Mouse (Mus musculus): Measurements from ENCODE around the gene Aldh1b1. TPM values are rescaled to one million over a fixed set of nuclear protein-coding genes. Genes with fewer than 3 reads are reported as not detected.

The Aldh1b1 gene
- total RNA-seq, 2 experiments from 2014 or later: 4.9 to 5.2 TPM

DNA sequence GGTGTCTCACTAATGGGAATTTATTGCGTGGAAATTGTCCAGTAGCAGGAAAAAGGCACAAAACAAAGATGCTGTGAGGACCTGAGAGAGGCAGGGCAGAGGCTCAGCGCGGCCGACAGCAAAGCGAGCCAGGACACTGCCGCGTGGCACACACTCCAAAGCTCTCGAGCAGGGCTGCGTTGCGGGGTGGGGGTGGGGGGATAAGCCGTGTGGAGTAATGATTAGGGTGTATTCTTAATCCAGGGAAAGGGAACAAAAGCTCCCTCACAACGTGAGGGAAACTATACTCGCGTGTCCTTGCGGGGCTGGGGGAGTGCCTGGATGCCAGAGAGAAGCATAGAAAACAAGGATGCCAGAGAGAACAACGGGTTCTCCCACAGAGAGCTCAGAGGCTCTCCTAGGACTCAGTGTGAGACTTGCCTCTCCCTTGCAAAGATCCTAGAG, 33.7 kb upstream of the Aldh1b1 start:
- intact Hi-C loops (cut with DNase I): no loop called here
- no peak for TF ChIP-seq CTCF (IDR thresholded peaks at IDR 0.05)
- no peak for DNase-seq (ENCODE audit: extremely low spot score in 1 of 2, low spot score in 2 of 2)
- Histone ChIP-seq H3K27ac (no peak overlapping the region), H3K4me3 (no peak overlapping the region)

DNA sequence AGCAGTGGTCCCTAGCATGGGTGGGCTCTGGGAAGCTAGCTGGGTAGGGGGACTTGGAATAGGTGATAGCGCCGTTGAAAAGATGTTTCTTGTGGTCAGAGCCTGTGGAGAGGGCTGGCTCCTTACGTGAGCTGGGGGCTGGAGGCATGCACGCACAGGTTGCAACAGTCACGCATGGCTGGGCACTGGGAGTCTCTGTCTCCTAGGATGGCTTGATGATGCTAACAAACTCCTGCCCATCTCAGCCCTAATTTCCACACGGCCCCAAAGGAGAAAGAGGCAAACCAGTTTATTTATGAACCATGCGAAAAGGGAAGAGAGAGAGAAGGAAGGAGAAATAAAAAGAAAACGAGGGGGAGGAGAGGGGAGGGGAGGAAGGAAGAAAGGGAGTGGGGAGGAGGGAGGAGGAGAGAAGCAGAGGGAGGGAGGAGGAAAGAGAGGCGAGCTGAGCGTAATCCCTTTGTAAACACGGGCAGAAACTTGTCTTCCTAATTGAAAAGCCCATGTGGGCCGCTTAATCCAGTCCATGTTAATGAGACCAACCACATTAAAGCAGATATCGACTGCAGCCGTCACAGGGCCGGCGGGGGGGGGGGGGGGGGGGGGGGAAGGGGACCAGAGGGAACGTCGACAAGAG, 33.1 kb upstream of the Aldh1b1 start:
- intact Hi-C loops (cut with DNase I): no loop called here
- TF ChIP-seq CTCF (IDR thresholded peaks at IDR 0.05): no peak
- Histone ChIP-seq H3K27ac (no peak overlapping the region), H3K4me3 (no peak overlapping the region)
- no peak for DNase-seq (ENCODE audit: extremely low spot score in 1 of 2, low spot score in 2 of 2)

DNA sequence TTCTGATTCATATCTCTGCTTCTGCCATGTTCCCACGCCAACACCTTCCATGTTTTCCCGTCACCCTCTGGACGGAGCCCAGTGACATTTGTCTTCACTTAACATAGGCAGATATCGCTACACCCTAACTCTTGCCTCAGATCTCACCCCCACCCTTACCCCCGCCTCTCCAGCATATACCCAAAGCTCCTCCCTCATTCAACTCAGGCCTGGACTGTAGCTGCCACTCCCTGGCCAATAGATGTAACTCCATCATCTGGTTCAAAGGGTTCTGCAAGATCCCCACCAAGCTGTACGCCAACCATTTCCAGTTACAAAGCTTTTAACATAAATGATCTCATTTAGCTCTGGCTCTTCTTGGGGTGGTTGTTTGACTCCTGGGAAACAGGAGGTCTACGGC, 32.0 kb upstream of the Aldh1b1 start:
- Histone ChIP-seq H3K27ac (no peak overlapping the region), H3K4me3 (no peak overlapping the region)
- intact Hi-C loops (cut with DNase I): no loop called here
- DNase-seq (ENCODE audit: extremely low spot score in 1 of 2, low spot score in 2 of 2): no peak
- no peak for TF ChIP-seq CTCF (IDR thresholded peaks at IDR 0.05)

DNA sequence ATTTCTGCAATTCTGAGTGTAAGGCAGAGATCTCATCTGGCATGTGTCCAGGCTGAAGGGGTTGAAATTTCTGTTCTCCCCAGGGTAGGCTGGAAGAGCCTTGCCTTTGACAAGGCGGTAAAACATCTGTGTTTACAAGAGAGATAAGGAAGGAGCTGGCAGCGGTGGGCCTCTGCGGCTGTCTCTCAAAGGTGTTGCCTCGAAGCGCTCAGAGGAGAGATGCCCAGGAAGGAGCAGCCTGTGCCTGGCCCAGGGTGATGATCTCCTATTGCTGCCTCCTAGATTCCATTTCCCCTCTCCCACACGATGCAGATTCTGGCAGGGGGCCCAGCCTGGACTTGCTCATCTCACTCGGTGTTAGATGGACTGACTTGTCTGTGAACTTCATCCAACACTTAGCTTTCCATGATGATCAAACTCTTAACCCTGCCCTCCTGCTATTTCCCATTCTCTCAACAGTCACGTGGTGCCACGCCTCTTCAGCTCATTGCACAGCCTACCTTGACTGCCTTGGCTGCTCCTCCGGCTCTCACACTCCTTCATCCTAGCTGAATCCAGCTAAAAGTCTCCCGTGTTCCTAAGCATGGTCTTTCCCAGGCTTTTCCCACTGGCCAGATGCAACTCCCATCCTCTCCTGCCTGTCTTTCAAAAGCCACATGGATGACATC, 30.8 kb upstream of the Aldh1b1 start:
- H3K27ac ChIP-seq: no peak overlapping the region
- TF ChIP-seq CTCF (IDR thresholded peaks at IDR 0.05): no peak
- intact Hi-C loops (cut with DNase I): no loop called here
- no peak overlapping the region for H3K4me3 ChIP-seq
- no peak for DNase-seq (ENCODE audit: extremely low spot score in 1 of 2, low spot score in 2 of 2)

DNA sequence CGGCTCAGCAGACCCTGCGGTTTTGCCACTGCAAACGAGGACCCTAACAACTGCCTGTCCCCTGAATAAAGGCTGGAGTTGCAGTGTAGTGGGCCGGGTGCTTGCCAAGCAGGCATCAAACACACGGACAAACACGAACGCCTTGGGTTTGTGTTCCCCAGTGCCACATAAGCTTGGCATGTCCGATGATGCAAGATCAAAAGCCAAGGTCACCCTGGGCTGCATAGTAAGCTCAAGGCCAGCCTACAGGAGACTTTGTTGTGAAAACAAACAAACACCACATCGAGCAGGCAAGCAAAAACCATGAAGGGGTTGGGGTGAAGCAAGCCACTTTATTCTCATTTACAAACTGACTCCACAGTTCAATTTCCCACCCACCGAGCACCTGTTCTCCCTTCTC, 29.7 kb upstream of the Aldh1b1 start:
- TF ChIP-seq CTCF (IDR thresholded peaks at IDR 0.05): no peak
- Histone ChIP-seq H3K27ac (no peak overlapping the region), H3K4me3 (no peak overlapping the region)
- intact Hi-C loops (cut with DNase I): no loop called here
- DNase-seq (ENCODE audit: extremely low spot score in 1 of 2, low spot score in 2 of 2): no peak

DNA sequence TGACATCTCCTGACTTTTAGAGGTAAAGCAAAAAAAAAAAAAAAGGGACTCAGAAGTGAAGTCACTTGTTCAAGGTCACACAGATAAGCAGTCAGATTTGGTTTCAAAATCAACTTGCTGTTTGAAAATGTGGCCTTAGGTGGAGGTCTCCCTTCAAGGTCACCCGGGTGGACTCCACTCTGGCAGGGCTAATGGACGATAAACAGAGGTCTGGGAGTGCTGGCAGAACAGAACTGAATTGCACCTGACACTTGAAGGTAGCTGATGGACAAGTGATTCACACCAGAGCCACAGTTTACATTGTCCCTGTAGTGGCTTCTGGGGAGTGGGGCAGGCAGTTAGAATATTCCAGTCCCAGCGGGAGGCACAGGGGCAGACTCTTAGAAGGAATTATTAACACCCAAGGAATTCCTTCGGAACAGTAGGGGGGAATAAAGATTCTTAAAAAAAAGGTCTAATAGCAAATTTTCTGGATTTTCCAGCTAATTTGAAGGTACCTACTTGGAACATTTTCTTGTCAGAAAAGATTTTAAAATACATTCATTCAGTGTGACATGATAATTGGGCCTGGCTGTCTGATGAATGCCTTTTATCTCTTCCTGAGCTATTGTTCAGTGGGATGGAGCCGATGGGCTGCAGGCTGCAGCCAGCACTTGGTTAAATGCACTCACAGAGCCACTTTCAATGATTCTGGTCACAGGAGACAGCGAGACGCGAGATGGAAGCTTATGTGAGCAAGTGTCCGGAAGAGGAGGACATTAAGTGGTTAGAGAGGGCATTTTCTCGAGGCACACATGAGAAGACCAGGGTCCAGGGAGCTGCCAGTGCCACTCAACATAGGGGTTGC, 28.8 kb upstream of the Aldh1b1 start:
- Histone ChIP-seq H3K4me3 (no peak overlapping the region), H3K27ac (no peak overlapping the region)
- no peak for TF ChIP-seq CTCF (IDR thresholded peaks at IDR 0.05)
- DNase-seq (ENCODE audit: extremely low spot score in 1 of 2, low spot score in 2 of 2): no peak
- intact Hi-C loops (cut with DNase I): loop anchor here (5.0 kb wide), 1 partner anchor 238 kb away; the partner anchor contains the start of gene Shb

DNA sequence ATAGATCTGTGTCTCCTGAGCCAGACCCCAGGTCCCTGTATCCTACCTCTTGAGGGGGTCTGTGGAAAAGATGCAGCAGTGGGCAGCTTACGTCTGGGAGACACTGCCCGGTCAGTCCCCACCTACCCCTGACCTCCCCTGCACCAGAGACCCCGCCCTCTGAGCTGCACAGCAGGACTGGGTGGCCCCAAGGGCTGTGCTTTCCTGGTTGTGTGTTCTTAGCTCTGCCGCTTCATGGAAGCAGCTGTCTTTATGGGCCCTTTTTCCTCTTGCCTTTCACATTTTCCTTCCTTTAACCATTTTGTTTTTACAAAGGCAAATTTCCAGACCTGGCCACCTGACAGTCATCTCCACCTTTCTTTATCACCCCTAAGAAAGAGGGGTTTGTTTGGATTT, 28.2 kb upstream of the Aldh1b1 start:
- no peak for TF ChIP-seq CTCF (IDR thresholded peaks at IDR 0.05)
- intact Hi-C loops (cut with DNase I): loop anchor here (1.0 to 5.0 kb wide), 2 partner anchors 238 to 352 kb away; partner anchors contain the start of gene Shb
- Histone ChIP-seq H3K27ac (no peak overlapping the region), H3K4me3 (no peak overlapping the region)
- DNase-seq (ENCODE audit: extremely low spot score in 1 of 2, low spot score in 2 of 2): no peak

DNA sequence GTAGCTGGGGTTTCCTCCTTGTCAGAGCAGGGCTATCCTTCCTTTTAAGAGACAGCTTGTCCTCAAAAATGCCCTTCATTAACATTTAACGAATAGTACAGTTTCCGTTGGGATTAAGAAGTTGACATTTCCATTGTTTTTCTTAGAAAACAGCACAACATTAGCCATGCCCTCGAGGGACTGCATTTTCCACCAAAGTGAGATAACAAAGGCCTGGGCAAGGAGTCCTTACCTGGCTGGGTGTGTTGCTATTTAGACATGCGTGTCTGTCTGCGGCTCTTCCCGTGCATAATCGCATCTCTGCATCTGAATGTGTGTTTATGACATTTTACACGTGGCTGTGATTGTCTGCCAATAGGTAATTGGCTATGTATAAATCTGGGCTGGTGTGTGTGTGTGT, 27.6 kb upstream of the Aldh1b1 start:
- Histone ChIP-seq H3K4me3 (no peak overlapping the region), H3K27ac (no peak overlapping the region)
- no peak for TF ChIP-seq CTCF (IDR thresholded peaks at IDR 0.05)
- intact Hi-C loops (cut with DNase I): loop anchor here (1.0 to 5.0 kb wide), 2 partner anchors 239 to 353 kb away; partner anchors contain the start of gene Shb
- DNase-seq (ENCODE audit: extremely low spot score in 1 of 2, low spot score in 2 of 2): no peak

DNA sequence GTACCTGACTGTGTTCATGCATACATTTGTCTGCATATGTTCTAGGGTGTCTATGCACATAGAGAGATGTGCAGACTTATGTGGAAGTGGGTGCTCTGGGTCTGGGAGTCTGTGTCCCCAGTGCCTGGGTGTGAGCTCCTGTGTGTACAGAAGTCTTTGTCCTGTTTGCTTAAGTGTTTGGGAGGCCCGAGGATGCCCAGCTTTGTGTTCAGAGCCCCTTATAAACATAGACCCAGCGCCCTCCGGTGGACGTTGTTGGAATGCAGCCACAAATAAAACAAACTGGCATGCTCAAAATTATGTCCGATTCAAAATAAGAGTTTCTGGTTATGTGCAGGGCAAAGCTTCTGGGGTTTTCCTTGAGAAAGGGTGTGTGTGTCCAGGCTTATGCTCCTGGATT, 27.2 kb upstream of the Aldh1b1 start:
- intact Hi-C loops (cut with DNase I): loop anchor here (1.0 to 5.0 kb wide), 2 partner anchors 239 to 353 kb away; partner anchors contain the start of gene Shb
- peak; percentile 42 to 54 for DNase-seq (ENCODE audit: extremely low spot score in 1 of 2, low spot score in 2 of 2)
- TF ChIP-seq CTCF (IDR thresholded peaks at IDR 0.05): peak; percentile 71
- Histone ChIP-seq H3K27ac (no peak overlapping the region), H3K4me3 (no peak overlapping the region)

DNA sequence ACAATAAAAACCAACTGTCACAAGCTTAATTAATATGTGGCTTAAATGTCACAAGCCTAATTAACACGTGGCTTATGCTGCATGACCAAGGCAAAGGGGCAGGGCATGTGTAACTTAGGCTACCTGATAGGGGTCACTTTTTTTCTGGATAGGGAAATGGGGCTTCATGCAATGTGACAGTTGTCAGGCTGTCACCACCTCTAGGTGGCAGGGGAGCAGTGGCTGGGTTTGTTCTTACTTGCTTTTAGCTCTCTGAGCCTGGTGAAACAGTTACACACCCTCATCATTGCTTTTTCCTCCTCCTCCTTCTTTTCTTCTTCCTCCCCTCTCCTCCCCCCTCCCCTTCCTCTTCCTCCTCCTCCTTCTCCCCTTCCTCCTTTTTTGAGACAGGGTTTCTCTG, 15.2 kb upstream of the Aldh1b1 start:
- DNase-seq (ENCODE audit: extremely low spot score in 1 of 2, low spot score in 2 of 2): no peak
- intact Hi-C loops (cut with DNase I): no loop called here
- no peak overlapping the region for H3K27ac ChIP-seq
- peak; percentile 6 for TF ChIP-seq CTCF (IDR thresholded peaks at IDR 0.05)
- H3K4me3 ChIP-seq: no peak overlapping the region

DNA sequence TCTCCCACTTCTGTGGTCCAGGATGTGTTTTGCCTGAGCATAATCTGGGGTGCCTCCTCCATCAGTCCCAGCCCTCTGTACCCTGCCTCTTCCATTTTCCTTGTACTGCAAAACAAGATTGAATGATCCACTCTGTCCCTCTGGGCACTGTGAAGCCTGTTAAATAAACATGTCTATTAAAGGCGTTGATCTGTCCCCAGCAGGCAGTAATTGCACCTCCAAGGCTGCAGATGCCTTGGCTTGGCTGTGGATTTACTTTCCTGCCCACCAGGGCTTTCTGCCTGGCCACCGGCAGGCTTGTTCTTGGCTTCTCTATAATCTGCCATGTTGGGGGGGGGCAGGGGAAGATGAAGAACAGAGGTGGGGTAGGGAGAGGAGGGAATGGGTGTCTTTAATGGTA, 12.9 kb upstream of the Aldh1b1 start:
- intact Hi-C loops (cut with DNase I): loop anchor here (5.0 kb wide), 1 partner anchor 71 kb away; no protein-coding TSS in a partner anchor
- DNase-seq (ENCODE audit: extremely low spot score in 1 of 2, low spot score in 2 of 2): no peak
- Histone ChIP-seq H3K4me3 (no peak overlapping the region), H3K27ac (no peak overlapping the region)
- no peak for TF ChIP-seq CTCF (IDR thresholded peaks at IDR 0.05)

DNA sequence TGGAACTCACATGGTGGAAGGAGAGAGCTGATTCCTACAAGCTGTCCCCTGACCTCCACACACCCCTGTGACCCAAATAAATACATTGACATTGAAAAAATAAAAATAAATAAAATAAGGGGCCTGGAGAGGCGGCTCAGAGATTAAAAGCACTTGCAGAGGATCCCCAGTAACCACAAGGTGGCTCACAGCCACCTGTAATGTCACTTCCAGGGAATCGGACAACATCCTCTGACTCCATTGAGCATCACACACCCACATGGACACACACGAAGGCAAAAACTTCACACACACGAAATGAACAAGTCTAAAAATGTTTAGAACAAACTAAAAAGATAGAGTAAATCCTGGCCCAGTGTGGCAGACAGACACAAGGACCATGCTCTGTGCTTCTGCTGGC, 12.1 kb upstream of the Aldh1b1 start:
- no peak; the same call in 1 of the 2 replicates for TF ChIP-seq CTCF (IDR thresholded peaks at IDR 0.05)
- intact Hi-C loops (cut with DNase I): loop anchor here (5.0 kb wide), 1 partner anchor 71 kb away; no protein-coding TSS in a partner anchor
- Histone ChIP-seq H3K4me3 (no peak overlapping the region), H3K27ac (no peak overlapping the region)
- no peak for DNase-seq (ENCODE audit: extremely low spot score in 1 of 2, low spot score in 2 of 2)
